Mouse (Mus musculus): Measurements from ENCODE around the gene Dock11. TPM values are rescaled to one million over a fixed set of nuclear protein-coding genes. Genes with fewer than 3 reads are reported as not detected.

Dock11 gene
- polyA plus RNA-seq (2016; fragmentation: Nextera tagmentation; extraction: Ambion mirVana): 18.2 and 18.7 TPM in 2 replicates

- Histone ChIP-seq H3K4me1 (0 out of 2 replicates have a peak, but pooled peaks cover 3% of the 10 kb centered on the region), H3K36me3 (replicated peaks) (no peaks in the 10 kb centered on the region), H3K9me3 (peaks cover 7% of the 10 kb centered on the region; the same call in 1 of the 2 replicates), H3K27ac (replicated peaks) (peak within 1 kb of the TSS; percentile 87), H3K4me3 (peak within 1 kb of the TSS; percentile 67), H3K27me3 (replicated peaks; ENCODE audit: low read depth, poor library complexity, severe bottlenecking) (no peaks in the 10 kb centered on the region)
- 16% methylated on average over 37 of the region's 38 CpGs for WGBS
- peak; percentile 83 for DNase-seq (ENCODE audit: low spot score)
These were observed at the start of gene Dock11 for GRCm38 (mm10) chrX:35888087-35888895. Gene Dock11 (plus strand): TSS chrX:35888832.

- no peak for DNase-seq (ENCODE audit: low spot score)
- Histone ChIP-seq H3K27me3 (replicated peaks; ENCODE audit: low read depth, poor library complexity, severe bottlenecking) (no peaks in the 10 kb centered on the region), H3K9me3 (no peaks in the 10 kb centered on the region), H3K36me3 (replicated peaks) (no peaks in the 10 kb centered on the region), H3K27ac (replicated peaks) (no peak overlapping the region), H3K4me1 (no peaks in the 10 kb centered on the region), H3K4me3 (no peak overlapping the region)
- WGBS: 58% methylated on average over 1 of the region's 1 CpGs
These were observed 8.9 kb upstream of the Dock11 start for GRCm38 (mm10) chrX:35879703-35880102.

- Histone ChIP-seq H3K27ac (replicated peaks) (peak overlapping the region; percentile 87), H3K4me1 (0 out of 2 replicates have a peak, but pooled peaks cover 5% of the 10 kb centered on the region), H3K36me3 (replicated peaks) (no peaks in the 10 kb centered on the region), H3K27me3 (replicated peaks; ENCODE audit: low read depth, poor library complexity, severe bottlenecking) (no peaks in the 10 kb centered on the region), H3K9me3 (peaks cover 7% of the 10 kb centered on the region; the same call in 1 of the 2 replicates), H3K4me3 (peak overlapping the region; percentile 67)
- peak; percentile 44 for DNase-seq (ENCODE audit: low spot score)
- WGBS: 16% methylated on average over 58 of the region's 58 CpGs
These were observed 540 bp downstream of the Dock11 start for GRCm38 (mm10) chrX:35888945-35889799.

GRCm38 (mm10) chrX:35889800-35890106 lies 1.1 kb downstream of the Dock11 start:
- H3K4me1 ChIP-seq: 0 out of 2 replicates have a peak, but pooled peaks cover 5% of the 10 kb centered on the region
- peaks cover 7% of the 10 kb centered on the region; the same call in 1 of the 2 replicates for H3K9me3 ChIP-seq
- H3K4me3 ChIP-seq: peak overlapping the region; percentile 67
- no peaks in the 10 kb centered on the region for H3K27me3 ChIP-seq (replicated peaks; ENCODE audit: low read depth, poor library complexity, severe bottlenecking)
- no peak for DNase-seq (ENCODE audit: low spot score)
- WGBS: 17% methylated on average over 8 of the region's 8 CpGs
- H3K36me3 ChIP-seq (replicated peaks): no peaks in the 10 kb centered on the region
- H3K27ac ChIP-seq (replicated peaks): peak overlapping the region; percentile 87

GRCm38 (mm10) chrX:35891534-35892125 lies 3.0 kb downstream of the Dock11 start:
- no peak for DNase-seq (ENCODE audit: low spot score)
- Histone ChIP-seq H3K9me3 (peaks cover 7% of the 10 kb centered on the region; the same call in 1 of the 2 replicates), H3K4me3 (no peak overlapping the region), H3K36me3 (replicated peaks) (no peaks in the 10 kb centered on the region), H3K27ac (replicated peaks) (no peak overlapping the region), H3K4me1 (0 out of 2 replicates have a peak, but pooled peaks cover 5% of the 10 kb centered on the region), H3K27me3 (replicated peaks; ENCODE audit: low read depth, poor library complexity, severe bottlenecking) (no peaks in the 10 kb centered on the region)
- WGBS: 78% methylated on average over 5 of the region's 5 CpGs

- H3K36me3 ChIP-seq (replicated peaks): no peaks in the 10 kb centered on the region
- H3K4me3 ChIP-seq: no peak overlapping the region
- peaks cover 7% of the 10 kb centered on the region; the same call in 1 of the 2 replicates for H3K9me3 ChIP-seq
- no peak for DNase-seq (ENCODE audit: low spot score)
- 0 out of 2 replicates have a peak, but pooled peaks cover 5% of the 10 kb centered on the region for H3K4me1 ChIP-seq
- no peaks in the 10 kb centered on the region for H3K27me3 ChIP-seq (replicated peaks; ENCODE audit: low read depth, poor library complexity, severe bottlenecking)
- 50% methylated on average over 5 of the region's 5 CpGs for WGBS
- H3K27ac ChIP-seq (replicated peaks): no peak overlapping the region
These were observed 3.7 kb downstream of the Dock11 start for GRCm38 (mm10) chrX:35892377-35892776.

GRCm38 (mm10) chrX:35897648-35898500 lies 9.2 kb downstream of the Dock11 start:
- Histone ChIP-seq H3K36me3 (replicated peaks) (no peaks in the 10 kb centered on the region), H3K9me3 (no peaks in the 10 kb centered on the region), H3K27me3 (replicated peaks; ENCODE audit: low read depth, poor library complexity, severe bottlenecking) (no peaks in the 10 kb centered on the region), H3K27ac (replicated peaks) (no peak overlapping the region), H3K4me1 (0 out of 2 replicates have a peak, but pooled peaks cover 2% of the 10 kb centered on the region), H3K4me3 (no peak overlapping the region)
- no peak for DNase-seq (ENCODE audit: low spot score)
- 88% methylated on average over 11 of the region's 11 CpGs for WGBS

- H3K4me1 ChIP-seq: 0 out of 2 replicates have a peak, but pooled peaks cover 2% of the 10 kb centered on the region
- no peaks in the 10 kb centered on the region for H3K27me3 ChIP-seq (replicated peaks; ENCODE audit: low read depth, poor library complexity, severe bottlenecking)
- no peak overlapping the region for H3K27ac ChIP-seq (replicated peaks)
- DNase-seq (ENCODE audit: low spot score): no peak
- no peak overlapping the region for H3K4me3 ChIP-seq
- no peaks in the 10 kb centered on the region for H3K36me3 ChIP-seq (replicated peaks)
- 100% methylated on average over 2 of the region's 2 CpGs for WGBS
- H3K9me3 ChIP-seq: no peaks in the 10 kb centered on the region
These were observed 9.8 kb downstream of the Dock11 start for GRCm38 (mm10) chrX:35898501-35898766.

GRCm38 (mm10) chrX:35904352-35904751 lies 15.7 kb downstream of the Dock11 start:
- H3K36me3 ChIP-seq (replicated peaks): no peaks in the 10 kb centered on the region
- no peaks in the 10 kb centered on the region for H3K4me1 ChIP-seq
- H3K9me3 ChIP-seq: no peaks in the 10 kb centered on the region
- 74% methylated on average over 7 of the region's 7 CpGs for WGBS
- H3K27ac ChIP-seq (replicated peaks): no peak overlapping the region
- DNase-seq (ENCODE audit: low spot score): no peak
- H3K27me3 ChIP-seq (replicated peaks; ENCODE audit: low read depth, poor library complexity, severe bottlenecking): no peaks in the 10 kb centered on the region
- H3K4me3 ChIP-seq: no peak overlapping the region

- no peak overlapping the region for H3K4me3 ChIP-seq
- no peak for DNase-seq (ENCODE audit: low spot score)
- no peaks in the 10 kb centered on the region for H3K4me1 ChIP-seq
- no peaks in the 10 kb centered on the region for H3K27me3 ChIP-seq (replicated peaks; ENCODE audit: low read depth, poor library complexity, severe bottlenecking)
- H3K36me3 ChIP-seq (replicated peaks): no peaks in the 10 kb centered on the region
- WGBS: 78% methylated on average over 4 of the region's 4 CpGs
- H3K9me3 ChIP-seq: no peaks in the 10 kb centered on the region
- no peak overlapping the region for H3K27ac ChIP-seq (replicated peaks)
These were observed 18.2 kb downstream of the Dock11 start for GRCm38 (mm10) chrX:35906696-35907330.

- Histone ChIP-seq H3K36me3 (replicated peaks) (no peaks in the 10 kb centered on the region), H3K9me3 (no peaks in the 10 kb centered on the region), H3K27me3 (replicated peaks; ENCODE audit: low read depth, poor library complexity, severe bottlenecking) (no peaks in the 10 kb centered on the region), H3K27ac (replicated peaks) (no peak overlapping the region), H3K4me1 (no peaks in the 10 kb centered on the region), H3K4me3 (no peak overlapping the region)
- WGBS: 64% methylated on average over 2 of the region's 2 CpGs
- DNase-seq (ENCODE audit: low spot score): no peak
These were observed 30.9 kb downstream of the Dock11 start for GRCm38 (mm10) chrX:35919558-35919957.
